Mouse (Mus musculus): ENCODE measurements around the gene Lexm.

DNA sequence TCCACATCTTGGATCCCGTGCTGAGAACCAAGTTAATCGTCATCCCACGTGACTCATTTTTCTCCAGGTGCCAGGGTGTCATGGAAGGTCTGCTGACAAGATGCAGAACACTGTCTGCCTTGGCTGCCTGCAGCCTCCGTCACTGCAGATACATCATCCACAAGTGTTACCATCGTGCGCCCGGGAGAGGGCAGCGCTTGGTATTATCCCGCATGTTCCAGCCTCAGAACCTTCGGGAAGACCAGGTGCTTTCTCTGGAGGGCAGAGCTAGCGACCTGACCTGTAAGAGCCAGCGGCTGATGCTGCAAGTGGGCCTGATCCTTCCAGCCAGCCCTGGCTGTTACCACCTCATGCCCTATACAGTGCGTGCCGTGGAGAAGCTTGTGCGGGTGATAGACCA, 36.0 kb upstream of the Lexm start:
- no peak for TF ChIP-seq CTCF (IDR thresholded peaks at IDR 0.05)
- TF ChIP-seq EP300 (IDR thresholded peaks at IDR 0.05; ENCODE audit: insufficient read depth, low read depth, low read length), result no peak
